Mouse (Mus musculus) heart, postnatal 0 days (tissue): ENCODE measurements around the gene Lce1l.
"Not testable (repeated sequence)": the region's sequence is repeated elsewhere in the genome, so short reads cannot be mapped to it uniquely, and the experiment has no call there.

Source experiments
- CTCF ChIP-seq: IDR thresholded peaks from 2 replicates; pipeline ENCODE4 v1.5.1; 2016; ENCODE audit warnings: antibody characterized with exemption, control low read depth, low read depth
- EP300 ChIP-seq: IDR thresholded peaks from 2 replicates; pipeline ENCODE4 v1.6.1; 2016; ENCODE audit warnings: antibody characterized with exemption, low read depth

DNA sequence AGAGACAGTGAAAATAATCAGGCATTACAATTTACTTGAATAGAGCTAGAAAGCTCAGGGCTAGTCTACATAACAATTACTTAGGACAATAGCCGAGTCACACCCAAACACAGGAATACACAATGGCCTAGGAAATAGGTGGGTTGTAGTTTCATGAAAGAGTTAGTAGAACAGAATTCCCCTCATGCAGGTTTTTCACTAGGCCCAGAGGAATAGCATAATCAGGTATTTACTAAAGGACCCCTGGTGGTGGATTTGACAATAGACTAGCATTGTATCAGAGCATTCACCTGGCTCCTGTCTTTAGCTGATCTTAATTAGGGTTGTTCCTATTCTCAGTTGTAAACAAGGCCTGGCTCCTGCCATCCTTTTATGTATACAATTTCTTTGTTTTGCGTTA is 35.0 kb downstream of the Lce1l start:
- TF ChIP-seq EP300, CTCF: not testable (repeated sequence)
